Mouse (Mus musculus) kidney, adult 18-20 months (tissue): Measurements from ENCODE around the gene Nfatc4.

ENCODE experiments used
- DNase-seq: peaks from one replicate; pipeline ENCODE4 v3.0.0; 2021

Nfatc4 gene

GRCm38 (mm10) chr14:55822435-55822990 lies 431 bp upstream of the Nfatc4 start:
- DNase-seq: peak; percentile 80

- DNase-seq: peak; percentile 42
Observed at GRCm38 (mm10) chr14:55824001-55824480, 1.1 kb downstream of the Nfatc4 start.

GRCm38 (mm10) chr14:55824481-55825215 lies 1.7 kb downstream of the Nfatc4 start:
- no peak for DNase-seq

- DNase-seq: no peak
Observed at GRCm38 (mm10) chr14:55825216-55826051, 2.5 kb downstream of the Nfatc4 start.

GRCm38 (mm10) chr14:55826142-55826541 lies 3.2 kb downstream of the Nfatc4 start:
- DNase-seq: no peak

GRCm38 (mm10) chr14:55826551-55827340 lies 3.8 kb downstream of the Nfatc4 start:
- DNase-seq: no peak

- no peak for DNase-seq
Observed at GRCm38 (mm10) chr14:55828716-55829263, 5.8 kb downstream of the Nfatc4 start.

- DNase-seq: no peak
Observed at GRCm38 (mm10) chr14:55829854-55830253, 6.9 kb downstream of the Nfatc4 start.

- no peak for DNase-seq
Observed at GRCm38 (mm10) chr14:55830331-55830730, 7.4 kb downstream of the Nfatc4 start.

GRCm38 (mm10) chr14:55833126-55833525 lies 10.2 kb downstream of the Nfatc4 start:
- no peak for DNase-seq

- DNase-seq: no peak
Observed at GRCm38 (mm10) chr14:55834808-55835533, 12.0 kb downstream of the Nfatc4 start.

GRCm38 (mm10) chr14:55838312-55838711 lies 15.4 kb downstream of the Nfatc4 start:
- no peak for DNase-seq

- no peak for DNase-seq
Observed at GRCm38 (mm10) chr14:55838740-55839139, 15.8 kb downstream of the Nfatc4 start.

GRCm38 (mm10) chr14:55840853-55841366 lies 18.0 kb downstream of the Nfatc4 start:
- DNase-seq: no peak

GRCm38 (mm10) chr14:55842794-55843193 lies 19.9 kb downstream of the Nfatc4 start:
- DNase-seq: no peak

GRCm38 (mm10) chr14:55845506-55846294 lies 22.8 kb downstream of the Nfatc4 start:
- DNase-seq: no peak

- DNase-seq: no peak
Observed at GRCm38 (mm10) chr14:55850885-55851284, 27.9 kb downstream of the Nfatc4 start.

- DNase-seq: no peak
Observed at GRCm38 (mm10) chr14:55852646-55853551, 30.0 kb downstream of the Nfatc4 start.

GRCm38 (mm10) chr14:55853621-55854285 lies 30.8 kb downstream of the Nfatc4 start, which contains the start of gene Nynrin:
Gene Nynrin (plus strand): TSS chr14:55854010.
- DNase-seq: peak; percentile 45
